Mouse (Mus musculus) embryonic fibroblast, embryonic 13.5 days (primary cell): ENCODE measurements around the gene Itpr2.

Experiments used
- CTCF ChIP-seq: IDR thresholded peaks from 2 replicates; pipeline ENCODE4 v1.5.1; 2011; ENCODE audit warnings: mild to moderate bottlenecking, control low read depth, low read length, moderate library complexity, borderline replicate concordance; ENCODE audit not compliant: insufficient read depth
- POLR2A ChIP-seq: IDR thresholded peaks from 2 replicates; pipeline ENCODE4 v1.6.1; 2011; ENCODE audit warnings: low read depth, mild to moderate bottlenecking, control low read depth, low read length, moderate library complexity

GRCm38 (mm10) chr6:146420718-146421117, 81.3 kb downstream of the Itpr2 start:
- TF ChIP-seq CTCF (no peak), POLR2A (no peak)
